ENCODE assay signal across 12 mouse cellular contexts in genomic region chr1:183047913-183048523, GRCm38 (mm10).
DNase-seq lines count a peak whose midpoint lies in the region; ATAC-seq and TF ChIP-seq lines count a peak whose summit lies in the region.
"Had no signal": no experiment of that assay in that cellular context is flagged by ENCODE, and none has a peak within 500 bp of the region (broad histone marks: within the 10 kb centered on the region; RNA-seq: fewer than 3 reads in every experiment).

No protein-coding gene starts in this region.

- no peak for TF ChIP-seq CTCF in small intestine, adult 2 months (IDR thresholded peaks at IDR 0.05; ENCODE audit: extremely low read depth, insufficient read length, insufficient replicate concordance, low read depth, low read length)

- DNase-seq in cerebellum, postnatal 10 days: peak; percentile 41 to 56
- no peak for DNase-seq in cerebellum, postnatal 25 days
- no peak for DNase-seq in hindbrain, embryonic 10.5 days (ENCODE audit: low spot score)
- DNase-seq in midbrain, embryonic 14.5 days: peak; percentile 22
- no peak for DNase-seq in midbrain, embryonic 11.5 days (ENCODE audit: low spot score, missing footprints)
- no peak for DNase-seq in thymus, postnatal 4 days
- DNase-seq: cerebellum, postnatal 36 days; layer of hippocampus, adult 9-11 months; liver had no signal

- no peak overlapping the region for H3K4me3 ChIP-seq in hindbrain, embryonic 12.5 days
- H3K4me3 ChIP-seq in hindbrain, embryonic 10.5 days: no peak overlapping the region
- no peak overlapping the region for H3K4me3 ChIP-seq in midbrain, embryonic 14.5 days (replicated peaks; ENCODE audit: low read depth, low read length)
- H3K4me3 ChIP-seq in midbrain, embryonic 11.5 days (ENCODE audit: low read depth, low read length): no peak overlapping the region
- no peak overlapping the region for H3K4me3 ChIP-seq in small intestine, adult 2 months (ENCODE audit: low read depth, low read length)
- H3K4me3 ChIP-seq: neural tube, embryonic 12.5 days had no signal

- 52% methylated on average over 5 of the region's 5 CpGs for WGBS in hindbrain, embryonic 12.5 days
- 82% methylated on average over 5 of the region's 5 CpGs for WGBS in hindbrain, embryonic 10.5 days
- 58% methylated on average over 5 of the region's 5 CpGs for WGBS in midbrain, embryonic 14.5 days
- WGBS in midbrain, embryonic 11.5 days: 84% methylated on average over 5 of the region's 5 CpGs
- 13% methylated on average over 5 of the region's 5 CpGs for WGBS in small intestine, adult 2 months

- no peaks in the 10 kb centered on the region for H3K36me3 ChIP-seq in hindbrain, embryonic 12.5 days
- no peaks in the 10 kb centered on the region for H3K36me3 ChIP-seq in hindbrain, embryonic 10.5 days
- H3K36me3 ChIP-seq in midbrain, embryonic 14.5 days (ENCODE audit: control insufficient read depth, insufficient read depth, low read length): no peaks in the 10 kb centered on the region
- no peaks in the 10 kb centered on the region for H3K36me3 ChIP-seq in midbrain, embryonic 11.5 days (ENCODE audit: control insufficient read depth, insufficient read depth, low read length)
- H3K36me3 ChIP-seq in small intestine, adult 2 months (ENCODE audit: control insufficient read depth, insufficient read depth, low read length): no peaks in the 10 kb centered on the region
- H3K36me3 ChIP-seq: neural tube, embryonic 12.5 days had no signal

- no peaks in the 10 kb centered on the region for H3K9me3 ChIP-seq in hindbrain, embryonic 12.5 days (replicated peaks)
- no peaks in the 10 kb centered on the region for H3K9me3 ChIP-seq in hindbrain, embryonic 10.5 days
- no peaks in the 10 kb centered on the region for H3K9me3 ChIP-seq in midbrain, embryonic 14.5 days (ENCODE audit: control insufficient read depth, low read length)
- no peaks in the 10 kb centered on the region for H3K9me3 ChIP-seq in midbrain, embryonic 11.5 days (ENCODE audit: control insufficient read depth, low read length)
- H3K9me3 ChIP-seq: neural tube, embryonic 12.5 days had no signal

- H3K4me1 ChIP-seq in hindbrain, embryonic 12.5 days: peaks cover 28% of the 10 kb centered on the region
- H3K4me1 ChIP-seq in hindbrain, embryonic 10.5 days (replicated peaks): peaks cover 12% of the 10 kb centered on the region
- H3K4me1 ChIP-seq in midbrain, embryonic 14.5 days (ENCODE audit: control insufficient read depth, insufficient read depth, low read length): peaks cover 10% of the 10 kb centered on the region; the same call in 1 of the 2 replicates
- 0 out of 2 replicates have a peak, but pooled peaks cover 2% of the 10 kb centered on the region for H3K4me1 ChIP-seq in midbrain, embryonic 11.5 days (ENCODE audit: control insufficient read depth, insufficient read depth, low read length)
- H3K4me1 ChIP-seq in small intestine, adult 2 months (ENCODE audit: control insufficient read depth, insufficient read depth, insufficient read length, low read length): peaks cover 20% of the 10 kb centered on the region

- no peak; the same call in 1 of the 2 replicates for ATAC-seq in hindbrain, embryonic 12.5 days (ENCODE audit: low FRiP score)
- no peak for ATAC-seq in midbrain, embryonic 14.5 days (ENCODE audit: low FRiP score, low TSS enrichment)
- ATAC-seq in midbrain, embryonic 11.5 days (ENCODE audit: low FRiP score): no peak

- peaks cover 2% of the 10 kb centered on the region; the same call in 1 of the 2 replicates for H3K27me3 ChIP-seq in hindbrain, embryonic 12.5 days
- H3K27me3 ChIP-seq in hindbrain, embryonic 10.5 days (ENCODE audit: insufficient read depth, poor library complexity, severe bottlenecking): peaks cover 7% of the 10 kb centered on the region
- peaks cover 9% of the 10 kb centered on the region; the same call in 1 of the 2 replicates for H3K27me3 ChIP-seq in midbrain, embryonic 14.5 days (ENCODE audit: control insufficient read depth, insufficient read depth, low read length)
- H3K27me3 ChIP-seq in midbrain, embryonic 11.5 days (ENCODE audit: control insufficient read depth, insufficient read depth, low read length): peaks cover 3% of the 10 kb centered on the region; the same call in 1 of the 2 replicates
- no peaks in the 10 kb centered on the region for H3K27me3 ChIP-seq in small intestine, adult 2 months (ENCODE audit: control insufficient read depth, insufficient read depth, low read length)

- H3K4me2 ChIP-seq in hindbrain, embryonic 12.5 days (replicated peaks): no peak overlapping the region
- H3K4me2 ChIP-seq in midbrain, embryonic 14.5 days (ENCODE audit: low read length): no peak overlapping the region
- no peak overlapping the region for H3K4me2 ChIP-seq in midbrain, embryonic 11.5 days
- H3K4me2 ChIP-seq: neural tube, embryonic 12.5 days had no signal

- peak overlapping the region; percentile 37; the same call in 1 of the 2 replicates for H3K27ac ChIP-seq in hindbrain, embryonic 12.5 days
- no peak overlapping the region for H3K27ac ChIP-seq in hindbrain, embryonic 10.5 days
- no peak overlapping the region for H3K27ac ChIP-seq in midbrain, embryonic 14.5 days (replicated peaks; ENCODE audit: low read depth, low read length)
- H3K27ac ChIP-seq in midbrain, embryonic 11.5 days (ENCODE audit: low read depth, low read length): no peak overlapping the region
- H3K27ac ChIP-seq in small intestine, adult 2 months (ENCODE audit: insufficient read depth, low read depth, low read length): peak overlapping the region; percentile 97
- H3K27ac ChIP-seq: neural tube, embryonic 12.5 days had no signal

- no peak for TF ChIP-seq POLR2A in small intestine, adult 2 months (IDR thresholded peaks at IDR 0.05; ENCODE audit: low read depth, low read length)

- H3K9ac ChIP-seq in hindbrain, embryonic 12.5 days: no peak overlapping the region
- no peak overlapping the region for H3K9ac ChIP-seq in midbrain, embryonic 14.5 days (replicated peaks; ENCODE audit: low read length)
- H3K9ac ChIP-seq in midbrain, embryonic 11.5 days (ENCODE audit: low read length): no peak overlapping the region
- H3K9ac ChIP-seq: neural tube, embryonic 12.5 days had no signal

Comparison
In these comparisons a context has a peak if more than half of its experiments do, and no peak if none do; other contexts are left out.
1. DNase-seq: peak in cerebellum, postnatal 10 days (2 of 2) and midbrain, embryonic 14.5 days (single experiment); none in cerebellum, postnatal 25 days (0 of 2), hindbrain, embryonic 10.5 days (single experiment), midbrain, embryonic 11.5 days (single experiment) and thymus, postnatal 4 days (single experiment).
2. H3K27ac ChIP-seq: peak in hindbrain, embryonic 12.5 days (single experiment) and small intestine, adult 2 months (single experiment); none in hindbrain, embryonic 10.5 days (single experiment), midbrain, embryonic 14.5 days (single experiment) and midbrain, embryonic 11.5 days (single experiment).